Mouse (Mus musculus) forebrain, embryonic 15.5 days (tissue): Measurements from ENCODE around the gene Fbxl17. TPM values are rescaled to one million over a fixed set of nuclear protein-coding genes. Genes with fewer than 3 reads are reported as not detected.
A peak's percentile ranks its signal among the peaks of the same experiment; 100 is the strongest.

Experiments used
- ATAC-seq: fragments of 200-750 bp; cut with Nextera tagmentation; replicated peaks from 2 replicates; pipeline ENCODE4 v1.8.0; 2017; ENCODE audit warnings: mild to moderate bottlenecking, moderate TSS enrichment, moderate library complexity
- H3K27ac ChIP-seq: fragments of 300-500 bp; sonication (generic); replicated peaks from 2 replicates; pipeline ENCODE4 v1.5.1; 2015; ENCODE audit warnings: mild to moderate bottlenecking, inconsistent platforms
- H3K27me3 ChIP-seq: fragments of 300-500 bp; sonication (generic); 2 replicates; pipeline ENCODE4 v1.6.1; 2015; ENCODE audit warnings: inconsistent platforms
- H3K36me3 ChIP-seq: fragments of 300-500 bp; sonication (generic); 2 replicates; pipeline ENCODE4 v1.6.1; 2015; ENCODE audit warnings: mild to moderate bottlenecking, inconsistent platforms
- H3K4me1 ChIP-seq: fragments of 300-500 bp; sonication (generic); 2 replicates; pipeline ENCODE4 v1.6.1; 2015; ENCODE audit warnings: inconsistent platforms
- H3K4me2 ChIP-seq: fragments of 300-500 bp; sonication (generic); replicated peaks from 2 replicates; pipeline ENCODE4 v1.6.1; 2015; ENCODE audit warnings: mild to moderate bottlenecking, inconsistent platforms
- H3K4me3 ChIP-seq: fragments of 300-500 bp; sonication (generic); 2 replicates; pipeline ENCODE4 v1.5.1; 2015; ENCODE audit warnings: mild to moderate bottlenecking, inconsistent platforms
- H3K9ac ChIP-seq: fragments of 300-500 bp; sonication (generic); replicated peaks from 2 replicates; pipeline ENCODE4 v1.6.1; 2015; ENCODE audit warnings: mild to moderate bottlenecking, inconsistent platforms
- H3K9me3 ChIP-seq: fragments of 300-500 bp; sonication (generic); 2 replicates; pipeline ENCODE4 v1.6.1; 2016; ENCODE audit warnings: inconsistent platforms
- WGBS: fragments of 180-500 bp; shearing (Covaris S2); methylation state at CpG from one replicate; pipeline ENCODE4 v1.1.7; 2015; ENCODE audit warnings: mixed read lengths; 5-methylcytosine and 5-hydroxymethylcytosine counted together
- polyA plus RNA-seq: library from polyadenylated mRNA; unstranded; fragments of >200 nt; fragmentation: Nextera tagmentation; extraction: Ambion mirVana; gene quantifications from 2 replicates; pipeline ENCODE4 v1.2.1, GENCODE M21; 2015

The Fbxl17 gene
- polyA plus RNA-seq, 1 experiment from 2014 or later = 8.7 TPM

DNA sequence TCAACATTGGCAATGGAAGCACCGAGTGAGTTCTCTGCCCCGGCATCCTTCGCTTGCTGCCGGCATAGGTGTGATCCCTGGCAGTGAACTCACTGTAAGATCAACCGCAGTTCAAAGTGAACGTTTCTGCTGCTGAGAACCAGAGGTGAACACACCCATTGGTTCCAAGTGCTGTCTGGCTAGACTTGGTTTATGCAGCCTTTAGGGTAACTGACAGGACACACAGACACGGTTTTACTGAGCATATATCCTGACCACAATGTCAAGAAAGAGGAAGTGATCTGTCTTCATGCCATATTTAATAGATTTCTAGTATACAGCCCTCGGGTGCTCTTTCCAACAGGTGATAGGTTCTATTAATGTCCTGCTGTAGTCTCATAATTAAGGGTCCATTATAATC, 310.5 kb downstream of the Fbxl17 start:
- no peak overlapping the region for H3K9ac ChIP-seq
- 88% methylated on average over 8 of the region's 8 CpGs for WGBS
- peaks cover 11% of the 10 kb centered on the region for H3K4me1 ChIP-seq
- no peaks in the 10 kb centered on the region for H3K36me3 ChIP-seq
- no peak for ATAC-seq
- no peak overlapping the region for H3K4me3 ChIP-seq
- no peak overlapping the region for H3K27ac ChIP-seq
- H3K27me3 ChIP-seq = no peaks in the 10 kb centered on the region
- no peaks in the 10 kb centered on the region for H3K9me3 ChIP-seq
- H3K4me2 ChIP-seq = no peak overlapping the region

DNA sequence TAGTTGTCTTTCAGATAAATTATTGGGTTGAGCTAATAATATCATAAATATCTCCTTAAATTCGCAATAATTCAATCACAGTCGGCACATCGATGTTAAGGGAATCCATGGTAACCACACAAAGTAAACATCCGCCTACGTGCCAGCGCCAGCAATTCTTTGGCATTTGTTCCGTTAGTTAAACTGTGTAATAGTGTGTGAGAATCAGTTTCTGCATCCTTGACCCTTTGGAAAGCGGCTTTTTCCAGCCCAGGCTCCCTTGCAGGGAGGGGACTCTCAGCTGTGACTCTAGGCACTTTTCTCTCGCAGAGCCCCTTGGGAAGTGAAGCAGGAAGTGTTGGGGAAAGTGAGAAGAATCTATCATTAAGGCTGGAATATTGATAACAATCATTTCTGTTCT, 314.3 kb downstream of the Fbxl17 start:
- no peaks in the 10 kb centered on the region for H3K27me3 ChIP-seq
- no peak overlapping the region for H3K9ac ChIP-seq
- H3K27ac ChIP-seq = no peak overlapping the region
- no peaks in the 10 kb centered on the region for H3K9me3 ChIP-seq
- H3K4me2 ChIP-seq = peak overlapping the region; percentile 8; the same call in 1 of the 2 replicates
- H3K4me1 ChIP-seq = peaks cover 11% of the 10 kb centered on the region
- WGBS = 15% methylated on average over 9 of the region's 9 CpGs
- H3K36me3 ChIP-seq = no peaks in the 10 kb centered on the region
- no peak overlapping the region for H3K4me3 ChIP-seq
- peak; percentile 90 for ATAC-seq

DNA sequence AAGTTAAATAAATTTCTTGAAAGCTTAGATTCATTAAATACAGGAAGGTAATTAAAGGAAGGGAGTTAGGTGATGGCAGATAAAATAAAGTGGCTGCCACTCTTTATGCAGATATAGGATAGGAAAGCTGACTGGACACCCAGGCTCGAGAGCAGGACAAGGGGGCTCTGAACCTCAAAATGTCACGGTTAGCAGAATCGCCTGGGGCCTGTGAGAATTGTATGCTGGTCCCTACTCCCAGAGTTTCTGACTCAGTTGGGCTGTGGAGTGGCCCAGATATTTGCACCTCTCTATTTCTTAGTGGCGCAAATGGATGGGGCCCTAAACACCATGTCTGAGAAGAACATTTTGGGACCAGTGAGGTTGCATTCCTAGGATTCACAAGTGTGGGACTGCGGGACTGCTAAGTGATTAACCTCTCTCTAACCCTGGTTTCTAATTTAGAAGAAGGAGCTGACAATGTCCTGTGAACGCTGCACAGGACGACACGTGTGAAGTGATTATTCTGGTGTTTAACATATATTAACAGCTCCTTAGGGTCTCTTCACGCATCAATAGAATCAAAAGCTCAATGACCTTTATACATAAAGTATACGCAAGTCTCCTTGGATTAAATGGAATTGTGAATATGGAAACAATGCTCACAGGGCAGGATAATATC, 314.8 kb downstream of the Fbxl17 start:
- no peak overlapping the region for H3K27ac ChIP-seq
- H3K9me3 ChIP-seq = no peaks in the 10 kb centered on the region
- WGBS = 29% methylated on average over 10 of the region's 10 CpGs
- peak overlapping the region; percentile 8; the same call in 1 of the 2 replicates for H3K4me2 ChIP-seq
- no peaks in the 10 kb centered on the region for H3K36me3 ChIP-seq
- H3K4me1 ChIP-seq = peaks cover 11% of the 10 kb centered on the region
- H3K27me3 ChIP-seq = no peaks in the 10 kb centered on the region
- no peak overlapping the region for H3K9ac ChIP-seq
- 0 out of 2 replicates have a peak, but pooled peaks have one; percentile 39 for ATAC-seq
- no peak overlapping the region for H3K4me3 ChIP-seq

- H3K9me3 ChIP-seq = no peaks in the 10 kb centered on the region
- H3K9ac ChIP-seq = no peak overlapping the region
- ATAC-seq = no peak
- peaks cover 11% of the 10 kb centered on the region for H3K4me1 ChIP-seq
- no peaks in the 10 kb centered on the region for H3K36me3 ChIP-seq
- WGBS = 74% methylated on average over 3 of the region's 3 CpGs
- H3K27ac ChIP-seq = no peak overlapping the region
- no peak overlapping the region for H3K4me3 ChIP-seq
- H3K27me3 ChIP-seq = no peaks in the 10 kb centered on the region
- no peak overlapping the region for H3K4me2 ChIP-seq
These were observed 316.4 kb downstream of the Fbxl17 start for GRCm38 (mm10) chr17:63183431-63183830.

DNA sequence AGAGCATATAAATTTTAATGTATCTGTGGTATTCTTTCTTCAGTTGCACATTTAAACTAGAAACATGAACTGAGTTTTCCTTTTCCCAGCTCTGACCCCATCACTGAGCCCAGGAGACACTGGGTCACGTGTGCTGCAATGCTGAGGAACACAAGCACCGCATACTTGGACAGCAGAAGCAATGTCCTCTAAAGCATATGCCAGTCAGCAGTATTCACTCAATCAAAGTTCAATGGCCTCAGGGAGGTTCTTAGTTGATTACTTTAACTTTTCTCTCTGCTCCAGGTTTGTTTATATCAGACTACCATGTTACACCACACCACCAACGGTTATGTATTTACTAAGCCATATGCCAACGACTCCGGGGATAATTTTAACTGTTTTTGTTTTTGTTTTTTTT, 318.2 kb downstream of the Fbxl17 start:
- no peaks in the 10 kb centered on the region for H3K9me3 ChIP-seq
- WGBS = 74% methylated on average over 5 of the region's 5 CpGs
- peaks cover 11% of the 10 kb centered on the region for H3K4me1 ChIP-seq
- no peaks in the 10 kb centered on the region for H3K27me3 ChIP-seq
- no peak for ATAC-seq
- H3K36me3 ChIP-seq = no peaks in the 10 kb centered on the region
- H3K4me3 ChIP-seq = no peak overlapping the region
- H3K27ac ChIP-seq = no peak overlapping the region
- H3K4me2 ChIP-seq = no peak overlapping the region
- no peak overlapping the region for H3K9ac ChIP-seq

GRCm38 (mm10) chr17:63180042-63180441, 319.8 kb downstream of the Fbxl17 start:
- ATAC-seq = no peak
- 85% methylated on average over 3 of the region's 3 CpGs for WGBS
- no peaks in the 10 kb centered on the region for H3K36me3 ChIP-seq
- no peaks in the 10 kb centered on the region for H3K9me3 ChIP-seq
- no peaks in the 10 kb centered on the region for H3K27me3 ChIP-seq
- H3K27ac ChIP-seq = no peak overlapping the region
- H3K4me1 ChIP-seq = peaks cover 6% of the 10 kb centered on the region
- H3K4me3 ChIP-seq = no peak overlapping the region
- no peak overlapping the region for H3K4me2 ChIP-seq
- H3K9ac ChIP-seq = no peak overlapping the region

DNA sequence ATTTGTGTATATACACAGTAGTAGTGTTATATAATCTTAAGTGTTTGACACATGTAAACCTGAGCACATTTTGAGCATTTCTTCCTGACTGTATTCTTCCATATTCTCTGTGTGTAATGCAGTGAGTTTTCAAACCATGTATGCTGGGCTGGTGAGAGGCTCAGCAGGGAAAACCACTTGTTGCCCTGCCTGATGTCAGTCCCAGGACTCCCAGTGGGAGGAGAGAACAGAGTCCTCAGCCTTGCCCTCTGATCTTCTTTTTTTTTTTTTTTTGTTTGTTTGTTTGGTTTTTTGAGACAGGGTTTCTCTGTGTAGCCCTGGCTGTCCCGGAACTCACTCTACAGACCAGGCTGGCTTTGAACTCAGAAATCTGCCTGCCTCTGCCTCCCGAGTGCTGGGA, 321.5 kb downstream of the Fbxl17 start:
- WGBS = 87% methylated on average over 2 of the region's 2 CpGs
- Histone ChIP-seq H3K9me3 (no peaks in the 10 kb centered on the region), H3K36me3 (no peaks in the 10 kb centered on the region), H3K27me3 (peaks cover 4% of the 10 kb centered on the region; the same call in 1 of the 2 replicates), H3K27ac (no peak overlapping the region), H3K4me2 (no peak overlapping the region), H3K4me3 (no peak overlapping the region), H3K4me1 (0 out of 2 replicates have a peak, but pooled peaks cover 3% of the 10 kb centered on the region), H3K9ac (no peak overlapping the region)
- no peak for ATAC-seq

DNA sequence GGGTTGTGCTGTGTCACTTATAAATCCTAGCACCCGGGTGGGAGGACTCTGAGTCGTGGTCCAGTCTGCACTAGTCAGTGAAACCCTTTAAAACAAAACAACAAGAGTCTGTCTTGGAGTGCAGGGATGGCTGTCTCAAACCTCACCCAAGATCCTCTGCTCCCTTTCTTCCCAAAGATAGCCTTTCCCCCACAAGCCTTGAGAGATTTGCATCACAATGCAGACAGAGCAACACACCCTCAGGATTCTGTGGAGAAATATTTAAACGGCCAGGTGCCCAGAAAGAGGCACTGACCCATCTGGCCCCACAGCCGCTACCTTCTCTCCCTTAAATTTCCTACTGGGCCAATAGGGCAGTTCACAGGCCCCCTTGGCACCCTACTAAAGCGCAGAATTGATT, 323.4 kb downstream of the Fbxl17 start:
- H3K27me3 ChIP-seq = peaks cover 4% of the 10 kb centered on the region; the same call in 1 of the 2 replicates
- no peak overlapping the region for H3K4me3 ChIP-seq
- peaks cover 18% of the 10 kb centered on the region for H3K4me1 ChIP-seq
- H3K9me3 ChIP-seq = no peaks in the 10 kb centered on the region
- H3K9ac ChIP-seq = no peak overlapping the region
- H3K36me3 ChIP-seq = no peaks in the 10 kb centered on the region
- no peak overlapping the region for H3K4me2 ChIP-seq
- no peak overlapping the region for H3K27ac ChIP-seq
- 45% methylated on average over 5 of the region's 5 CpGs for WGBS
- no peak for ATAC-seq

DNA sequence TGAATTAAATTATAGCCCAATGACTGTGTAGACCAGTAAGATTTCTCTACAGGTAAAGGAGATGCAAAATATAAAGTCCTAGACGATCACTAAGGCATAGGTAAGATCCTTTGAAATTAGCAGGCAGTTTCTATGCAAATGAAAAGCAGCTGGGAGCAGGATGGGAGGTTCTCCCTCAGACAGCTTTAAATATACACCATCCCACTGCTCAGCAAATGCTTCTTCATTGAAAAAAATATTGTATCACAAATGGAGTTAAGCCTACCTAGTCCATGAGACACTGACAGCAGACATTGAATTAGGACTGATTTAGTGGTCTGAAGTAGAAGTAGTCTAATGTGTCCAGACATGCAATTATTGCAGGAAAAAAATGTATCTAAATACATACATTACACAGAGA, 327.1 kb downstream of the Fbxl17 start:
- 3% methylated on average over 1 of the region's 1 CpGs for WGBS
- Histone ChIP-seq H3K4me1 (peaks cover 22% of the 10 kb centered on the region), H3K4me3 (no peak overlapping the region), H3K9me3 (no peaks in the 10 kb centered on the region), H3K27me3 (peaks cover 4% of the 10 kb centered on the region; the same call in 1 of the 2 replicates), H3K27ac (no peak overlapping the region), H3K4me2 (no peak overlapping the region), H3K36me3 (no peaks in the 10 kb centered on the region), H3K9ac (no peak overlapping the region)
- ATAC-seq = no peak; the same call in 1 of the 2 replicates

DNA sequence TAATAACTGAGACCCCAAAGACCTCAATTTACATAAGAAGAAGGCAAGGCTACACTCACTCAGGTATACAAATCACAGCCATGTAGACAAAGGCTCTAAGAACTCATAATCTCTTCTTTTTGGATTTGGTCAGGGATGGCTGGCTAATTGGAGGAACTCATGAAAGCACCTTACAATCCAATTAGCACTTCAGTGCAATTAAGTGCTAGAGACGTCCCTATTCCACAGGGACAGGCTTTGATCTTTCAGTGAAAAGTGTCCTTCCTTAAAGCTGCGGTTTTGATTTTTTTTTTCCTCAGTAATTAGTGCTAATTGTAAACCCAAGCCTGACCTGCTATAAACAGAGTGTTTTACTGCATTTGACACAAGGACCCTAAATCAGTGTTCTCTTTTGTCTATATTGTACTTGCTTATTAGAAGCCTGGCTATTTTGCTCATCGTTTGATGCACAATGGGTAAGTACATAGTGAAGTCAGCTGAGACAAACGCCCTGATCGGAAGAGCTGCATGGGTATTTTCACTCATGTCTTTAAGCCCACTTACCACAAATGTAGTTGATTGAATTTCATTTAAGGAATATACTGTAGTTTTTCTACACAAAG, 327.8 kb downstream of the Fbxl17 start:
- Histone ChIP-seq H3K4me2 (no peak overlapping the region), H3K4me3 (no peak overlapping the region), H3K27me3 (peaks cover 4% of the 10 kb centered on the region; the same call in 1 of the 2 replicates), H3K4me1 (peaks cover 22% of the 10 kb centered on the region), H3K36me3 (no peaks in the 10 kb centered on the region), H3K27ac (no peak overlapping the region), H3K9ac (no peak overlapping the region), H3K9me3 (no peaks in the 10 kb centered on the region)
- peak; percentile 34; the same call in 1 of the 2 replicates for ATAC-seq
- 3% methylated on average over 5 of the region's 5 CpGs for WGBS

DNA sequence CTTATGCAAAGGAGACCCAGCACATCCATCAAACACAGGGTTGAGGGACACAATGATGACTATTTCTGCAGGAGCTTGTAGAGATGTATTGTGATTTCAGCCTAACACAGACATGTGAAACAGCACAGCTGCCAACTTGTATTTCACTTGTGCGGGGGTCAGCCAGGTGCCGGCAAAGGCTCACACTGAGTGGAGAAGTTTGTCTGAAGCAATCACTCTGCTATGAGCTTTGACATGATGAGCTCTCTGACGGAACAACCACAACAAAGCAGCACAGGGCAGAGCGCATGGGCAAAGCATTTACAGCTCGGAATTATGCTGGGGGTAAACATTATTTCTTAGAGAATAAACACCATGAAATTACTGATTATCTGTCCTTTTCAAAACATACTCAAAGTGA, 328.6 kb downstream of the Fbxl17 start:
- Histone ChIP-seq H3K4me3 (no peak overlapping the region), H3K4me1 (peaks cover 21% of the 10 kb centered on the region), H3K27ac (no peak overlapping the region), H3K9me3 (no peaks in the 10 kb centered on the region), H3K4me2 (no peak overlapping the region), H3K36me3 (no peaks in the 10 kb centered on the region), H3K9ac (no peak overlapping the region), H3K27me3 (peaks cover 4% of the 10 kb centered on the region; the same call in 1 of the 2 replicates)
- no peak for ATAC-seq
- 8% methylated on average over 5 of the region's 5 CpGs for whole genome bisulfite sequencing

DNA sequence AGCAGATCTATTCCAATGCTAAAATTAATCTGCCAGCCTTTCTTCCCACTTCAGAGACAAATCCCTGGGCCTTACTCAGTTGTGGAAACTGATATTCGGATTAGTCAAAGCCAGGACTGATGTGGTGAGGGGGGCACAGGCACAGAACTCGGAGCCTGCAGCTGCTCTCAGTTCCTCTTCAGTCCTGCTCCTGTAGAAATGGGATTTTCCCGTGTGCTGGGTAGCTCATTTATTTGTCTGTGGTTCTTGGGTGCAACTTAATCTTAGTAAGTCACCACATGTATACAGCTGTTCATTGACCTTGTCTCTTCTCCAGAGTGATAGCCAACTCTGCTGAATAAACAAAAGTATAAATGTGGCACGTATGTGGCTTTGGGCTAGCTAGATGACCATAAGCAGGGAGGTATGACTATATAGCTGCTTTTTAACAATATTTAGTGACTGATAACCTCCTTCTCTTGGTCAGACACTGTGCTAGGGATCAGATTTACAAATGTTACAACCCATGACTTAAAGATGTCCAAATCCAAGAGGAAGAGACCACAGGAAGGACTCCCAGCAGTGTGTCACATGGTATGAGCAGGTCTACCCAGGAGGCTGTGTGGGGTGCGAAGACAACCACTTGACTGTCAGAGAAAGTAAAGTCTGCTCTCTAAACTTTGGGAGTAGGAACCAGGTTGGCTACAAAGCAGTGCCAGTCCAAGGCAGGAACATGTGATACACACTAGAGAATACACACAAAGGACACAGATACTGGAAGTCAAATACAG, 331.6 kb downstream of the Fbxl17 start:
- no peak overlapping the region for H3K9ac ChIP-seq
- peaks cover 19% of the 10 kb centered on the region for H3K4me1 ChIP-seq
- H3K4me2 ChIP-seq = no peak overlapping the region
- 88% methylated on average over 5 of the region's 5 CpGs for WGBS
- no peak overlapping the region for H3K4me3 ChIP-seq
- no peak overlapping the region for H3K27ac ChIP-seq
- no peaks in the 10 kb centered on the region for H3K9me3 ChIP-seq
- no peak for ATAC-seq
- 0 out of 2 replicates have a peak, but pooled peaks cover 3% of the 10 kb centered on the region for H3K27me3 ChIP-seq
- no peaks in the 10 kb centered on the region for H3K36me3 ChIP-seq
